Mouse (Mus musculus) small intestine, adult 2 months (tissue): ENCODE results near the gene Klf7. TPM values are rescaled to one million over a fixed set of nuclear protein-coding genes. Genes with fewer than 3 reads are reported as not detected.

Experiments used
- H3K27ac ChIP-seq: fragments of 200-500 bp; 2 replicates; pipeline ENCODE4 v1.5.1; 2012; ENCODE audit warnings: low read depth, low read length, control low read depth, inconsistent platforms; ENCODE audit not compliant: insufficient read depth
- H3K27me3 ChIP-seq: fragments of 200-500 bp; 2 replicates; pipeline ENCODE4 v1.6.1; 2012; ENCODE audit warnings: mild to moderate bottlenecking, moderate library complexity, low read length, inconsistent platforms; ENCODE audit not compliant: control insufficient read depth, insufficient read depth
- H3K36me3 ChIP-seq: fragments of 200-500 bp; 2 replicates; pipeline ENCODE4 v1.6.1; 2012; ENCODE audit warnings: mild to moderate bottlenecking, low read length, control low read depth, inconsistent platforms; ENCODE audit not compliant: control insufficient read depth, insufficient read depth
- H3K4me1 ChIP-seq: fragments of 200-500 bp; 2 replicates; pipeline ENCODE4 v1.6.1; 2012; ENCODE audit warnings: low read length, inconsistent platforms, mixed read lengths; ENCODE audit not compliant: control insufficient read depth, insufficient read depth, insufficient read length
- H3K4me3 ChIP-seq: fragments of 200-500 bp; 2 replicates; pipeline ENCODE4 v1.5.1; 2012; ENCODE audit warnings: low read depth, mild to moderate bottlenecking, control low read depth, inconsistent platforms, low read length, moderate library complexity
- CTCF ChIP-seq: fragments of 200-500 bp; IDR thresholded peaks from 2 replicates; pipeline ENCODE4 v1.5.1; 2012; ENCODE audit warnings: low read depth, mild to moderate bottlenecking, control low read depth, inconsistent platforms, low read length, moderate library complexity, mixed read lengths; ENCODE audit not compliant: insufficient replicate concordance, insufficient read length; ENCODE audit errors: extremely low read depth
- POLR2A ChIP-seq: fragments of 200-500 bp; IDR thresholded peaks from 2 replicates; pipeline ENCODE4 v1.6.1; 2012; ENCODE audit warnings: low read depth, mild to moderate bottlenecking, control low read depth, inconsistent platforms, low read length, moderate library complexity
- whole genome bisulfite sequencing: fragments of 180-500 bp; shearing (Covaris S2); methylation state at CpG from one replicate; pipeline ENCODE4 v1.1.7; 2018; 5-methylcytosine and 5-hydroxymethylcytosine counted together
- polyA plus RNA-seq: library from polyadenylated mRNA; depleted of rRNA; stranded (reverse); fragments of >200 nt; gene quantifications from 2 replicates; pipeline ENCODE4 v1.2.3, GENCODE M21; 2012

The Klf7 gene
- polyA plus RNA-seq, 1 experiment = 4.1 TPM

DNA sequence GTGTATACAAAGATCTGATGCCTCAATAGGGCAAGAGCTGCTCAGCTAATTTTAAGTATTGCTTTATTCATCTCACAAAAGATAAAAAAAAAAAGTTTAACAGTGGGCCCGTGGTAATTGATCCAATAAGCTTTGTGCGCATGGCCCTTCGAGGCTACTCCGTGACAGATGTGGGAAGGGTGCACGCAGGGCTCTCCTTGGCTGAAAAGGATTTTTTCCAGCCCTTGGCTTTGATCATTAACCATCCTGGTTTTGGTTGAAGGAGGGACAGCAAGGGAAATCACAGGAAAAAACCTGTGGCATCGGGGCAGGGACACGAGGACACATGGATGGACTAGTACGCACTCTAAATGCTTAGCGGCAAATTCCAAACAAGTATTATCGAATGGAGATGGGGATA is 60.6 kb downstream of the Klf7 start:
- Histone ChIP-seq H3K36me3 (0 out of 2 replicates have a peak, but pooled peaks cover 1% of the 10 kb centered on the region), H3K4me1 (no peaks in the 10 kb centered on the region), H3K4me3 (no peak overlapping the region), H3K27ac (no peak overlapping the region), H3K27me3 (no peaks in the 10 kb centered on the region)
- WGBS = 92% methylated on average over 10 of the region's 10 CpGs
- no peak for TF ChIP-seq CTCF
- no peak for TF ChIP-seq POLR2A

DNA sequence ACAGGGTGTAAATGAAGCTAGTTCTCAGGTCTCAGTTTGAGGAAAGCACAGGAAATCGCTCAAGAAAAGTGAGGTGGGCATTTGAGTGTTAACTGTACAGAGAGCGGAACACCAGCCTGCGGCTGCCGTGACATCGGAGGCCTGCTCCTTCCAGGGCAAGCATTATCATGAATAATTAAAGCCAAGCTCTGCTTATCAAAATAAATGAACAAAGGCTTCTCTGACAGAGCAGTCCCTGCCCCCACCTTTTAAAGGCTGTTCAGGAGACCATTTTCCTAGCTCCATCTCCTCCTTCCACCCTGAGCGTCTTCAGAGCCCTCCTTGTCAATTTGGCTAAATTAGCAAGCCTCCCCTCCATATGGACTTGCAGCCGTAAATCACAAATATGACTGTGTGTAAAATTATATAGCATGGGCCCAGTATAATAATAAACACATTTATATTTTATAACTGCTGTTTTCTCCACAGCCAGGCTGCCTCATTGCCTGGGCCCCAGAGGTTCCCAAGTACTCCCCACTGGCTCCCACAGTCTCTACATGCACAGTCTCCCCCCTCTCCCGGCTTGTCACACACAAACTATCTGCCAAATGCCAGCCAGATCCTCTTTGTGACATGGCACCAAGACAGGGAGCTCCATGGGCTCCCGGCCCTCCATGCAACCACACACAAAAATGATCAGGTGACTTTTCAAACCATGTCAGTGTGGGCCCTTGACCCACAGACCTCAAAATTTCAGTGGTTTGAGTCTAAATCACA is 61.2 kb downstream of the Klf7 start:
- Histone ChIP-seq H3K36me3 (0 out of 2 replicates have a peak, but pooled peaks cover 1% of the 10 kb centered on the region), H3K4me3 (no peak overlapping the region), H3K27ac (no peak overlapping the region), H3K4me1 (no peaks in the 10 kb centered on the region), H3K27me3 (no peaks in the 10 kb centered on the region)
- no peak for TF ChIP-seq POLR2A
- TF ChIP-seq CTCF = no peak
- WGBS = 63% methylated on average over 9 of the region's 9 CpGs

DNA sequence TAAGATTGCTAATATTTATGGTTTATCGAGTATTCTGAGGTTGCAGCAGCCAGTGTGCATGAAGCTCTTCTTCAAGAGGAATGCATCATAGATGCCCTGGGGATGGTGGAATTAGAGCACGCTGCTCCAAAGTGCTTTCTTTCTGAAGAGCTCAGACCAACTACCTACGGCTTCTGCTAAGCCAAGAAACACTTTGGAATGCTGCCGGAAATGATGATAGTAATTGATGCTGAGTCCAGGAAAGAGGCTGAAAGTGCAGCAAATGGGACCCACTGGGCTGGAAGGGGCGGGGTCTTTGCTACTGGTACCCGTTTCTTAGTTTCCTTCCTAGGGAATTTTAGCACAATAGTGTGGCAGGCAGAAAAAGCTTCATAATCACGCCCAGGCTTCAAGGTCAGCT is 62.0 kb downstream of the Klf7 start:
- Histone ChIP-seq H3K4me1 (no peaks in the 10 kb centered on the region), H3K4me3 (no peak overlapping the region), H3K36me3 (no peaks in the 10 kb centered on the region), H3K27me3 (no peaks in the 10 kb centered on the region), H3K27ac (no peak overlapping the region)
- WGBS = 78% methylated on average over 7 of the region's 7 CpGs
- TF ChIP-seq CTCF (no peak), POLR2A (no peak)

DNA sequence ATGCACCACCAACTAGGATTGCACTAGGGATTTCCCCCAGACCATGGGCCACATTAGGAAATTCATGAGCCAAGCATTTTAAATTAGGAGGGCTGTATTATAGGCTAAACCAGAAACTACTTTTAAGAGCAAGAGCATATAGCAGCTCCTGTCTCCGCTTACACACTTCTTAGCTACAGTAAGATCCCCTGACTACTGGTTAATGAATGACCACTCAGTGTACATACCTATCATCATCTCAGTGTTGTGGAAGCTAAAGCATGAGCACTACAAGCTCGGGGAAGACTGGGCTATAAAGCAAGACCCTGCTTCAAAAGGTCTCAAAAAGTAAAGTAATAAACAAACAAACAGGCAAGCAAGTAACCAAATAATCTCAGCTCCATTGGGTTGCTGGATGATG is 65.5 kb downstream of the Klf7 start:
- Histone ChIP-seq H3K4me1 (peaks cover 3% of the 10 kb centered on the region; the same call in 1 of the 2 replicates), H3K27ac (no peak overlapping the region), H3K4me3 (no peak overlapping the region), H3K27me3 (no peaks in the 10 kb centered on the region), H3K36me3 (no peaks in the 10 kb centered on the region)
- no peak for TF ChIP-seq POLR2A
- no peak for TF ChIP-seq CTCF
- 70% methylated on average over 2 of the region's 2 CpGs for WGBS

DNA sequence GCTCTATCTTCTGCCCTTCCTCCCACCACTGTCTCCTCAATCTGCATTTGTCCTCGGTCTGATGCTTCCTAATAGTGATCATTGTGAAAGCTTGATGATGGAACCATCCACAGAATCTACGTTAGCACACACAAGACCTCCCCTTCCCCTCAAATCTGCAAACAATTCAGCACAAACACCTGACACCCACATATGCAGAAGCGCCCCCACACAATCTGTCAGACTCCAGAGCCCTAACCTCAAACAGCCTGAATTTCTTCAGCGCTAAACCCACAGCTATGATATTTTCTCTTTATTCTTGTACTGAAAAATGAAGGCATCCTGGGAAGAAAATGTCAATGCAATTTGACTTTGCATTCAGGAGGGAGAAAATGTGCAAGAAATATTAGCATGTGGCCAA is 66.1 kb downstream of the Klf7 start:
- H3K4me1 ChIP-seq = peaks cover 3% of the 10 kb centered on the region; the same call in 1 of the 2 replicates
- no peaks in the 10 kb centered on the region for H3K27me3 ChIP-seq
- H3K4me3 ChIP-seq = no peak overlapping the region
- H3K36me3 ChIP-seq = no peaks in the 10 kb centered on the region
- no peak overlapping the region for H3K27ac ChIP-seq
- TF ChIP-seq CTCF (no peak), POLR2A (no peak)
- WGBS = 91% methylated on average over 4 of the region's 4 CpGs

DNA sequence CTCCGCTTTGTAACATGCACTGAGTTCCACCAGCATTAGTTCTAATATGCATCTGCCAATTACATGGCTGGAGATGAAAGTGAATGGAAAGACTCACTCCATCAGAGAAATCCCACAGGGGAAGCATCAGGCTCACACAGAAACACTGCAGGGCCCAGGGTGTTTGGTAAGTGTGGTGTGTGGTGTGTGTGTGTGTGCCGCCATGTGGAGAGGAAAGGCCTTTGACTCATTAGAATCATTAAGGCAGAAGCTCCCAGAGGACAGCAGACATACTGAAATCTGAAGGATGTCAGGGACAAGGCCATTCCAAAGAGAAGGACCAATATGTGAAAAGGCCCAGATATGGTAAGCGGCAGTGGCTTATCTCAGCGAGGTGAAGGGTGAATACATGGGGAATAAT is 66.9 kb downstream of the Klf7 start:
- H3K4me3 ChIP-seq = no peak overlapping the region
- WGBS = 92% methylated on average over 4 of the region's 4 CpGs
- no peaks in the 10 kb centered on the region for H3K36me3 ChIP-seq
- TF ChIP-seq CTCF = no peak
- no peak for TF ChIP-seq POLR2A
- peaks cover 3% of the 10 kb centered on the region; the same call in 1 of the 2 replicates for H3K4me1 ChIP-seq
- H3K27me3 ChIP-seq = no peaks in the 10 kb centered on the region
- H3K27ac ChIP-seq = no peak overlapping the region

DNA sequence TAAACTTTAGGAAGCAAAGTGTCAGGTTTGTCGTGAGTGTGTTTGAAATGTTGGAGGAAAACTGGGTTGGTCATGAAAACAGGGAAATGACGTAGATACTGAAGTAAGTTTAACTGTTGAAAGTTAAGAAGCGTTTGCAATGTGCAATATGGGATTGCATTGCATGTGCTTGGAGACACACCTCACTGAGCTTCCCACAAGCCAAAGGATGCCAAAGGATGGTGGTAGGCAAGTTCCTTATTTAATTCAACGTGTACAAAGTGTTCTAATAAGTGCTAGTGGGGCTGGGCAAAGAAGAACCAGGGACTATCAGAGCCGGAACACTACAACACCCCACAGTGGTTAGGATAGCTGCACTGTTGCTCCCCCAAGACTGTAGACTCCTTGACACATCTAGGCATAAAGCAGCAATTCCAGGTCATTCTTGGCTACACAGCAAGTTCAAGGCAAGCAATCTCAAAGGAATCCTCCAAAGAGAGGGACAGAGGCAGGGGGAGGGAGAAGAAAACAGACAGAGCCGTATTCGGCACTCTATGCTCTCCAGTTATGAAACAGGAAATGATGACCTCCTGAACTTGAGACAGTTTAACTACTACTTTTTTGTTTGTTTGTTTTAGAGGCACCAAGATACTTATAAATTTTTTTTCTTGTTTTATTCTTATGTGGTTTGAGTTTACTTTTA is 69.9 kb downstream of the Klf7 start:
- 74% methylated on average over 7 of the region's 7 CpGs for WGBS
- H3K27ac ChIP-seq = peak overlapping the region; percentile 57
- TF ChIP-seq CTCF (no peak), POLR2A (no peak)
- no peaks in the 10 kb centered on the region for H3K27me3 ChIP-seq
- peaks cover 3% of the 10 kb centered on the region; the same call in 1 of the 2 replicates for H3K4me1 ChIP-seq
- H3K36me3 ChIP-seq = no peaks in the 10 kb centered on the region
- H3K4me3 ChIP-seq = no peak overlapping the region
